Mouse (Mus musculus) c-Kit-negative CD71-positive TER-119-positive erythroid progenitor cells, embryonic 14.5 days (primary cell): Measurements from ENCODE around the gene Mfsd6l.

Experiments
- DNase-seq: peaks from one replicate; pipeline ENCODE4 v3.0.0-alpha.2; 2013; ENCODE audit warnings: low read depth, low spot score

The Mfsd6l gene

GRCm38 (mm10) chr11:68555918-68556584 lies at the start of gene Mfsd6l:
Gene Mfsd6l (plus strand): TSS chr11:68556186.
- DNase-seq = no peak

GRCm38 (mm10) chr11:68507246-68507645 lies 48.7 kb upstream of the Mfsd6l start:
- DNase-seq = no peak

- no peak for DNase-seq
These were observed 47.4 kb upstream of the Mfsd6l start for GRCm38 (mm10) chr11:68508619-68509018.

- DNase-seq = no peak
These were observed 46.8 kb upstream of the Mfsd6l start for GRCm38 (mm10) chr11:68509194-68509593.

GRCm38 (mm10) chr11:68513969-68514368 lies 42.0 kb upstream of the Mfsd6l start:
- no peak for DNase-seq

- no peak for DNase-seq
These were observed 36.6 kb upstream of the Mfsd6l start for GRCm38 (mm10) chr11:68519362-68519761.

- DNase-seq = no peak
These were observed 36.2 kb upstream of the Mfsd6l start for GRCm38 (mm10) chr11:68519815-68520214.

- no peak for DNase-seq
These were observed 35.5 kb upstream of the Mfsd6l start for GRCm38 (mm10) chr11:68520439-68520838.

GRCm38 (mm10) chr11:68521352-68521751 lies 34.6 kb upstream of the Mfsd6l start:
- no peak for DNase-seq

- DNase-seq = no peak
These were observed 29.5 kb upstream of the Mfsd6l start for GRCm38 (mm10) chr11:68526441-68526840.

- DNase-seq = no peak
These were observed 24.8 kb upstream of the Mfsd6l start for GRCm38 (mm10) chr11:68531066-68531806.

GRCm38 (mm10) chr11:68531941-68532535 lies 23.9 kb upstream of the Mfsd6l start:
- no peak for DNase-seq

GRCm38 (mm10) chr11:68532773-68533172 lies 23.2 kb upstream of the Mfsd6l start:
- DNase-seq = no peak

GRCm38 (mm10) chr11:68533971-68534475 lies 22.0 kb upstream of the Mfsd6l start:
- DNase-seq = no peak

- no peak for DNase-seq
These were observed 20.0 kb upstream of the Mfsd6l start for GRCm38 (mm10) chr11:68536026-68536425.

- no peak for DNase-seq
These were observed 19.5 kb upstream of the Mfsd6l start for GRCm38 (mm10) chr11:68536465-68536864.

- no peak for DNase-seq
These were observed 16.4 kb upstream of the Mfsd6l start for GRCm38 (mm10) chr11:68539621-68540020.

- no peak for DNase-seq
These were observed 11.4 kb upstream of the Mfsd6l start for GRCm38 (mm10) chr11:68544554-68544953.

GRCm38 (mm10) chr11:68545172-68545571 lies 10.8 kb upstream of the Mfsd6l start:
- no peak for DNase-seq

- no peak for DNase-seq
These were observed 10.2 kb upstream of the Mfsd6l start for GRCm38 (mm10) chr11:68545682-68546222.

GRCm38 (mm10) chr11:68547484-68547883 lies 8.5 kb upstream of the Mfsd6l start:
- DNase-seq = no peak

GRCm38 (mm10) chr11:68549597-68549996 lies 6.4 kb upstream of the Mfsd6l start:
- DNase-seq = no peak
